Mouse (Mus musculus) stomach, embryonic 14.5 days (tissue): ENCODE data around the gene Wnt7b. TPM values are rescaled to one million over a fixed set of nuclear protein-coding genes. Genes with fewer than 3 reads are reported as not detected.
A peak's percentile ranks its signal among the peaks of the same experiment; 100 is the strongest.

Experiments used
- ATAC-seq: fragments of 200-750 bp; cut with Nextera tagmentation; 2 replicates; pipeline ENCODE4 v1.8.0; 2017; ENCODE audit warnings: low read depth, moderate TSS enrichment; ENCODE audit not compliant: insufficient number of reproducible peaks, insufficient read depth, low FRiP score
- H3K27ac ChIP-seq: fragments of 300-500 bp; sonication (generic); 2 replicates; pipeline ENCODE4 v1.5.1; 2014; ENCODE audit warnings: mild to moderate bottlenecking, low read length, moderate library complexity, mixed read lengths
- H3K27me3 ChIP-seq: fragments of 300-500 bp; sonication (generic); 2 replicates; pipeline ENCODE4 v1.6.1; 2014; ENCODE audit warnings: low read length, control low read depth, mixed read lengths; ENCODE audit not compliant: control insufficient read depth, insufficient read depth
- H3K36me3 ChIP-seq: fragments of 300-500 bp; sonication (generic); 2 replicates; pipeline ENCODE4 v1.6.1; 2014; ENCODE audit warnings: mild to moderate bottlenecking, control low read depth, low read length, moderate library complexity, mixed read lengths; ENCODE audit not compliant: control insufficient read depth, insufficient read depth
- H3K4me1 ChIP-seq: fragments of 300-500 bp; sonication (generic); 2 replicates; pipeline ENCODE4 v1.6.1; 2014; ENCODE audit warnings: low read length, control low read depth, mixed read lengths; ENCODE audit not compliant: control insufficient read depth, insufficient read depth
- H3K4me2 ChIP-seq: fragments of 300-500 bp; sonication (generic); replicated peaks from 2 replicates; pipeline ENCODE4 v1.6.1; 2014; ENCODE audit warnings: low read depth, low read length, control low read depth
- H3K4me3 ChIP-seq: fragments of 300-500 bp; sonication (generic); 2 replicates; pipeline ENCODE4 v1.5.1; 2014; ENCODE audit warnings: low read depth, low read length, control low read depth
- H3K9ac ChIP-seq: fragments of 300-500 bp; sonication (generic); replicated peaks from 2 replicates; pipeline ENCODE4 v1.6.1; 2014; ENCODE audit warnings: low read depth, mild to moderate bottlenecking, control low read depth, low read length, moderate library complexity, mixed read lengths
- H3K9me3 ChIP-seq: fragments of 300-500 bp; sonication (generic); 2 replicates; pipeline ENCODE4 v1.6.1; 2016; ENCODE audit warnings: low read depth, low read length, control low read depth; ENCODE audit not compliant: control insufficient read depth
- WGBS: fragments of 180-500 bp; shearing (Covaris S2); extraction: QIAGEN DNeasy Blood & Tissue Kit; methylation state at CpG from one replicate; pipeline ENCODE4 v1.1.7; 2014; 5-methylcytosine and 5-hydroxymethylcytosine counted together
- polyA plus RNA-seq: library from polyadenylated mRNA; unstranded; fragments of >200 nt; fragmentation: Nextera tagmentation; extraction: Ambion mirVana; gene quantifications from 2 replicates; pipeline ENCODE4 v1.2.1, GENCODE M21; 2014

Wnt7b gene
- polyA plus RNA-seq, 1 experiment from 2014 or later: 0.75 TPM

DNA sequence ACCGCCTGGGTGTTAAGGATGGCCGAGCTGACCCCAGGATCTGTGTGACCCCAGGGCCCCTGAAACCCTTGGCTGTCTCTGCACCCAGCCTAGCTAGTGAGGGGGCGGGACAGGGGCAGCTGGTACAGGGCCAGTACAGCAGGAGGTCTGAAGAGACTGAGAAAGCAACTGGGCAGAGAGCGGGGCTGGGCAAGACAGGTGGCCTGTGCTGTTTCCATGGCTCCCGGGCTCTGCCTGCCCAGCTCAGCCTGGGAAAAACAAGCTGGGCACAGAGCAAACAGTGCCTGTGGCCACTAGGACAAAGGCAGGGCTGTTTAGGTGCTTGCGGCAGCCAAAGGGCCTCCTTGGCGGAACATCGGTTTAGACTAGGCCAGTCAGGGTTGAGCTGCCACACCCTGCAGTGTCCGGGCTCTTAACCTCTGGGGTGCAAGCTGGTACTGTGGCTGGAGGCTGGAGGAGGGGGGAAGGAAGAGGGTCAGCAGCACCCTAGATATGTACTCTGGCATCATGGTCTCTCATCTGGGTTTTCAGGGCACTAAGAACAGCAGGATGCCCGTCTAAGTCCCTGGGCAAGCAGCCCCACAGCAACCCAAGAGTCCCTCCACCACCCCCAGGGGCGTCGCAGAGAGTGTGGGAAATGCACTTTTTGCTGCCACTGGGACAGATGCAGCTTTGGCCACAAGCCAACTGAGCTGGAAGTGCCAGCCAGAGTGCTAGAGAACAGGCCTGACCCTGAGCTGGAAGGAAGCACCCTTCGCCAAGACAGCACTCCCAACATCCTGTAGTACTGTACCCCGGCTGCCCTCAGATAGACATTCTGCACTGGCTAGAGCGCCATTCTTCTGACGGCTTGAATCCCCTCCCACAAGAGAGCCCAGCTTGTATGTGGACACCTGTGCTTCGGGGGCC lies 31.3 kb upstream of the Wnt7b start:
- Histone ChIP-seq H3K4me1 (peaks cover 16% of the 10 kb centered on the region; the same call in 1 of the 2 replicates), H3K4me3 (no peak overlapping the region), H3K4me2 (no peak overlapping the region), H3K9ac (no peak overlapping the region), H3K27ac (peak overlapping the region; percentile 36; the same call in 1 of the 2 replicates), H3K9me3 (no peaks in the 10 kb centered on the region), H3K27me3 (no peaks in the 10 kb centered on the region), H3K36me3 (no peaks in the 10 kb centered on the region)
- no peak for ATAC-seq
- WGBS: 72% methylated on average over 17 of the region's 17 CpGs

DNA sequence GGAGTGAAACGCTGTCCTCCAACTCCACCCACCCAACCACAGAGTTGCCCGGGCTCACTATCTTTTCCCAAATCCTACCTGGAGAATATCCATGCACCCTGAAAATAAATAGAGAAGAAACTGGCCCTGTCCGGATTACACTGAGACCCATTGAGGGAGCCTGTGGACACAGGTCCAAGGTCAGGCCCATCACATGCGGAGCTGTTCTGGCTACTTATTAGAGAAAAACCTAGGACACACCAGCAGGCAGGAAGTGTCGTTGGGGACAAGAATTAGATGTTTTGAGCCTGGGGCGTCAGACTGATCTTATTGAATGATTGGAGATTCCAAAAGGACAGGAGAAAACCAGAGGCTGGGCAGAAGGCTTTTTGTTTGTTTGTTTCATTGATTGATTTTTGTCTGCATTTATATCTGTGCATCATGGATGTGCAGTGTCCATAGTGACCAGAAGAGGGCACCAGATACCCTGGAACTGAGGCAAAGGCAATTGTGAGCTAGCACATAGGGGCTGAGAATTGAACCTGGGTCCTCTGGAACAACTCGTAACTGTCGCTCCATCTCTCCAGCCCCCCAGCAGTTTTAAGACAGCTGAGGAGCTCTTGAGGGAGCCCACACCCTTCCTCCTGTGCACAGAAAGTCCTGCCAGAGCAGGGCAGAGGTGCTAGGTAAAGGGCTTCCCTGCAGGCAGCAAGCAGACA lies 30.5 kb upstream of the Wnt7b start:
- H3K4me3 ChIP-seq: no peak overlapping the region
- H3K27ac ChIP-seq: 0 out of 2 replicates have a peak overlapping the region, but pooled peaks have one; percentile 36
- no peaks in the 10 kb centered on the region for H3K27me3 ChIP-seq
- no peaks in the 10 kb centered on the region for H3K36me3 ChIP-seq
- WGBS: 83% methylated on average over 8 of the region's 8 CpGs
- H3K9ac ChIP-seq: no peak overlapping the region
- H3K4me2 ChIP-seq: no peak overlapping the region
- H3K9me3 ChIP-seq: no peaks in the 10 kb centered on the region
- ATAC-seq: no peak
- peaks cover 16% of the 10 kb centered on the region; the same call in 1 of the 2 replicates for H3K4me1 ChIP-seq

DNA sequence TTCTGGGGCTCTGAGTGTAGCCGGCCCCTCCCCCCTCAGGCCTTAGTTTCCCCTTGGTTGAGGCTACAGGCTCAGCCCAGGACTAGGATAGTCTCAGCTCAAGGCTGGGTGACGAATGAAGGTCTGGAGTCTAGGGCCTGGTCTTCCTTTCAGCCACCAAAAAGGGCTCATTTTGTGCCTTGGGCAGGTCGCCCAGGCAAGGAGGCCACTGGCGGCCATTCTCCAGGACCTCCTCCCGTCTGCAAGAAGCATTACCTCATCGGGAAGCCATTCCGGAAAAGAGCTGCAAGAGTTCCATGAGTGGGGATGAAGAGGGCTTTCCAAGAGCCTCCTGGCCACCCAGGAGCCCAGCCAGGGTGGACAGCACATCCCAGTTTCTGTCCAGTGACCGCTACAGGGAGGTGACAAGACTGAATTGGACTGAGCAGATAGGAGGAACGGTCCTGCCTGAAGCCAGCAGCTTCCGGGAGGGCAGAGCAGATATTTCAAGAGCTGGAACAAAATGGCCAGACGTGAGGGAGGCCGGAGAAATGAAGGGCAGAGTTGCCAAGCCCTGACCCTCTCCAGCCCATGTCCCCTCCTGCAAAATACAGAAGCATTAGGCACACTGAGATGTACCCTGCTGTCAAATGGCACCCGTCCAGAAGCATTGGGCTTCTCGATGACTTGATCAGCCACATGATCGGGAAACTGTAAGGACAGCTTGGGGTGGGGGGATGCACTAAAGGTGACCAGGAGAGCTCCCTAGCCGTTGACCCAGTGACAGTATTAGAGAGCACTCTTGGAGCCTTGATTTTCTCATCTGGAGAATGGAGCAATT lies 29.6 kb upstream of the Wnt7b start:
- H3K27ac ChIP-seq: peak overlapping the region; percentile 90
- H3K4me2 ChIP-seq: no peak overlapping the region
- H3K36me3 ChIP-seq: no peaks in the 10 kb centered on the region
- 73% methylated on average over 16 of the region's 16 CpGs for WGBS
- H3K4me3 ChIP-seq: no peak overlapping the region
- H3K9me3 ChIP-seq: no peaks in the 10 kb centered on the region
- H3K27me3 ChIP-seq: no peaks in the 10 kb centered on the region
- H3K9ac ChIP-seq: no peak overlapping the region
- peaks cover 16% of the 10 kb centered on the region; the same call in 1 of the 2 replicates for H3K4me1 ChIP-seq
- ATAC-seq: no peak

DNA sequence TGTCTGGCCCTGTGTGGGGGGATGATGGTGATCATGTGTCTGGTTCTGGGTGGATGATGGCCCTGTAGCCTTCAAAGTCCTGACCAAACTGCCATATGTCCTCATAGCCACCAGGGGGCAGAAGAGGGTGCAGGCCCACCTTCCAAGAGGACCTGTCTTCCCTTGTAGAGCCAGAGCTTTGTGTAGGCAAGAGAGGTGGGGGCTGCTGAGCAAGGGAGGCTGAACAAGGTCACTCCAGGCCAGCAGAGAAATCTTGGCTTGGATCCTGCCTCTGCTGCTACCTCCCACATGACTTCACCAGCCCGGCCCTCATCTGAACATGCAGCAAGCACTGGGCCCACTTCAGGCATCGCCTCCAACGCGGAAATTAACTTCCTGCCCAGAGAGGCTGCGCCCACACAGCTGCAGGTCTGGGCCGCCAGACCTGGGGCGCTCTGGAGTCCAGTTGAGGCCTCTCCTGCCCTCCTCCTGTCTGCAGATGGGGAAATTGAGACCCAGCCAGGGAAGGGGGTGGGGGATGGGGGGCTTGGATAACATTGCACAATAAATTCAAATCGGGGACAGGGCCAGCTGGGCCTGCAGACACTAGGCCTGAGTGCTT lies 28.4 kb upstream of the Wnt7b start:
- no peaks in the 10 kb centered on the region for H3K9me3 ChIP-seq
- no peaks in the 10 kb centered on the region for H3K27me3 ChIP-seq
- no peak overlapping the region for H3K9ac ChIP-seq
- peak overlapping the region; percentile 90 for H3K27ac ChIP-seq
- H3K4me2 ChIP-seq: no peak overlapping the region
- no peak overlapping the region for H3K4me3 ChIP-seq
- WGBS: 41% methylated on average over 8 of the region's 8 CpGs
- no peaks in the 10 kb centered on the region for H3K36me3 ChIP-seq
- peak; percentile 87 for ATAC-seq
- peaks cover 16% of the 10 kb centered on the region; the same call in 1 of the 2 replicates for H3K4me1 ChIP-seq

DNA sequence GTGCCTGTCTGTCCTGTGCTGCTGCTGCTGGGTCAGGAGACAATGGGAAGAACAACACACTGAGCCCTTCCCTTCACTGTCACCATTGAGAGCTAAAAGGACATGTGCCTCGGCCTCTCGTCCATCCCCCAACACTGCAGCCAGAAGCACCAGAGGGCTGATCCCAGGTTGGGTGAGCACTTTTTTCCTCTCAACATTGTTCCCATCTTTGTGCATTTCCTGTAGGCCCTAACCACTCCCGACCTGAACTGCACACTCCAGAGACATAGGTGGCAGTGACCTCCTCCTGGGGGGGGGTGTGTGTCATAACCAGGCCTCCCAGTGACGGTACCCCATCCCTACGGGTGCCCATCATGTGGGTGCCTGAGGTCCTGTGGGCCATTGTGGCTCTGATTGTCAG lies 27.8 kb upstream of the Wnt7b start:
- Histone ChIP-seq H3K27me3 (no peaks in the 10 kb centered on the region), H3K4me2 (no peak overlapping the region), H3K9me3 (no peaks in the 10 kb centered on the region), H3K9ac (no peak overlapping the region), H3K36me3 (no peaks in the 10 kb centered on the region), H3K4me1 (peaks cover 16% of the 10 kb centered on the region; the same call in 1 of the 2 replicates), H3K4me3 (no peak overlapping the region), H3K27ac (no peak overlapping the region)
- 0 out of 2 replicates have a peak, but pooled peaks have one; percentile 2 for ATAC-seq
- WGBS: 75% methylated on average over 5 of the region's 5 CpGs

DNA sequence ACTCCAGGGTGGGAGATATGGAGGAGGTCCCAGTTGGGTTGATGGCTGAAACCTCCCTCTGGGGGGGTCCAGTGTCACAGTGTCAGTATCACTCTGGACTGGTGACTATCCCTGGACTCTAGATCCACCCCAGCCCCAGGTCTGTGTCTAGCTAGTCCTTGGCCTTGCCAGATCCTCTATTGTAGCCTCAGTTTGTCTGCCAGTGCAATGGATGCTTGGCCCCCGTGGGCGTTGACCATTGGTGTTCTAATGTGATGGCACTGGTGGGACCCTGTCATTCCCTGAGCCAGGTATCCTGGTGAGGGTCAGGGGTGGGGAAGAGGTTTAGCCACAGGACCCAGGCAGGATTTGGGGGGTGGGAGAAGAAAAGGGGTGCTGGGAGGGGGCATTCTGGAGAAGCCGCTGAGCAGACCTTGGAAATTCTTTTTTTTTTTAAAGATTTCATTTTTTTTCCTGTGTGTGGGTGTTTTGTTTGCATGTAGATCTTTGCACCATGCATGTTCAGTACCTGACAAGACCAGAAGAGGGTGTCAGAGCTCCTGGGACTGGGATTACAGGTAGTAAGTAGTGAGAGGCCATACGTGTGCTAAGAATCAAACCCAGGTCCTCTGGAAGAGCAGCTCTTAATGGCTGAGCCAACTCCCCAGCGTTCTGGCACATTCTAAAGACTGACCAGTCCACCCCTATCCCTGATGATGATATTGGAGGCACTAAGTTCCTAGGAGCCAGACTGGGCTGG lies 27.2 kb upstream of the Wnt7b start:
- Histone ChIP-seq H3K36me3 (no peaks in the 10 kb centered on the region), H3K9ac (no peak overlapping the region), H3K27me3 (no peaks in the 10 kb centered on the region), H3K9me3 (no peaks in the 10 kb centered on the region), H3K4me1 (peaks cover 16% of the 10 kb centered on the region; the same call in 1 of the 2 replicates), H3K27ac (no peak overlapping the region), H3K4me3 (no peak overlapping the region), H3K4me2 (no peak overlapping the region)
- 86% methylated on average over 5 of the region's 5 CpGs for WGBS
- no peak for ATAC-seq

DNA sequence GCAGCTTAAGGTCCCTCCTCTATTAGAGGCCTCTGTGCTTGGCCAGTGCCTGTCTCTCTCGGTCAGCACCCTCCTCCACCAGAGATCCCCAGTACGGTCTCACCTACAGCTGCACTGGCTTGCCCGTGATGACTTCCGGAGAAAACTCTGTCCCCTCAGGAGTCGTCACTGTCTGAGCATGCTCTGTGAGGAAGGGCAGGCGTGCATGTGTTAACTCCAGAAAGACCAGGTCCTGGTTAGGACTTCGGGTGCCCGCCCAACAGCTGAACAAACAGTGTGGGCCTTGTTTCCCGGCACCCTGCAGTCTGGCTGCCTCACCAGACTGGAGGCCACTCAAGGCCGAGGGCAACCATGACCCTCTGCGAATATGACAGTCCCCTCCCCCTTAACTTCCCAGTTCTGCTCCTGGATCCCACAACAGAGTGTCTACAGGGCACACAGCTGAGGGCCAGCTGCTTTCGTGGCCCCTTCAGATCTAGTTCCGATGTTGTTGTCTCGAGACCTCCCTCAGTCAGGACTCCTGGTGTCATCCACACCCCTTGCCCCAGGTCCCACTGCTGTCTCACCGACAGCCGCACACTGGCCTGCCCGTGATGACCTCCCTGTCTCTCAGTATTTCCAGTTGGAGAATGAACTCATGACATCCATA lies 23.8 kb upstream of the Wnt7b start:
- Histone ChIP-seq H3K4me1 (peaks cover 4% of the 10 kb centered on the region; the same call in 1 of the 2 replicates), H3K27me3 (no peaks in the 10 kb centered on the region), H3K9ac (no peak overlapping the region), H3K4me2 (no peak overlapping the region), H3K36me3 (no peaks in the 10 kb centered on the region), H3K9me3 (no peaks in the 10 kb centered on the region), H3K27ac (no peak overlapping the region; the same call in 1 of the 2 replicates), H3K4me3 (no peak overlapping the region)
- no peak for ATAC-seq
- 51% methylated on average over 17 of the region's 17 CpGs for WGBS
